Mouse (Mus musculus) myocyte (in vitro differentiated cells): ENCODE measurements around the gene Jmjd6.

Experiments
- CEBPB ChIP-seq: IDR thresholded peaks from 2 replicates; pipeline ENCODE4 v1.6.1; 2011; ENCODE audit warnings: mild to moderate bottlenecking, moderate library complexity; ENCODE audit not compliant: poor library complexity, insufficient read depth, severe bottlenecking
- MYOD1 ChIP-seq, 3 experiments: IDR thresholded peaks; one replicate each; pipeline ENCODE4 v1.6.1; 2011; ENCODE audit warnings: control low read depth in 2 of 3, low read depth in 2 of 3, mild to moderate bottlenecking in 2 of 3, moderate library complexity in 1 of 3; ENCODE audit not compliant: insufficient read length in 2 of 3, control insufficient read depth in 1 of 3
- POLR2A ChIP-seq: IDR thresholded peaks from one replicate; pipeline ENCODE4 v1.6.1; 2011; ENCODE audit warnings: low read depth, mild to moderate bottlenecking, control low read depth, moderate library complexity; ENCODE audit not compliant: insufficient read length
- POLR2AphosphoS2 ChIP-seq: IDR thresholded peaks from one replicate; pipeline ENCODE4 v1.6.1; 2011; ENCODE audit warnings: low read depth, control low read depth; ENCODE audit not compliant: insufficient read length
- TCF12 ChIP-seq: IDR thresholded peaks from one replicate; pipeline ENCODE4 v1.6.1; 2011; ENCODE audit warnings: mild to moderate bottlenecking, control low read depth; ENCODE audit not compliant: poor library complexity, insufficient read depth, severe bottlenecking
- USF1 ChIP-seq: IDR thresholded peaks from one replicate; pipeline ENCODE4 v1.6.1; 2011; ENCODE audit warnings: low read depth, mild to moderate bottlenecking, control low read depth, moderate library complexity

DNA sequence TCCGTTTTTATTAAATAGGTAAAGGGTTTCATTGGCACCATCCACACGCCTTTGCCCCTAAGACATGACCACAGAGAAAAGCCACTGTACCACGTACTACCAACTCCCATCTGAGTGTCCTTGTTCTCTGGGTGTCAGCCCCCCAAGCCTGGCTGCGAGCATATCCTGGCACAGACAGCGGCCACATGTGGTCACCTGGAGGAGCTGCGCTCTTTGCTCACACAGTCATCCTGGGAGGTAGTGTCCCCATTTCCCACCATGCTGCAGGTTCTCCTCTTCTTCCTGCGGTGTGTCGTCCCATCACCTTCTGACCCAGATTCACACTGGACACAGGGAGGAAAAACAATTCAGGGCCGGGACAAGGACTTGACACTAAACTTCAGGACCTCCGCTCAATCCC, 5.8 kb downstream of the Jmjd6 start:
- TF ChIP-seq MYOD1 (IDR thresholded peaks at IDR 0.05; ENCODE audit: control insufficient read depth in 1 of 3, insufficient read length in 2 of 3, low read depth in 2 of 3) (no peak), POLR2A (no peak), USF1 (no peak), CEBPB (no peak), POLR2AphosphoS2 (no peak), TCF12 (no peak)
